Mouse (Mus musculus): ENCODE data around the gene Ackr3. TPM values are rescaled to one million over a fixed set of nuclear protein-coding genes. Genes with fewer than 3 reads are reported as not detected.

Gene Ackr3
- polyA plus RNA-seq, 1 experiment from 2014 or later, result 9.0 TPM

DNA sequence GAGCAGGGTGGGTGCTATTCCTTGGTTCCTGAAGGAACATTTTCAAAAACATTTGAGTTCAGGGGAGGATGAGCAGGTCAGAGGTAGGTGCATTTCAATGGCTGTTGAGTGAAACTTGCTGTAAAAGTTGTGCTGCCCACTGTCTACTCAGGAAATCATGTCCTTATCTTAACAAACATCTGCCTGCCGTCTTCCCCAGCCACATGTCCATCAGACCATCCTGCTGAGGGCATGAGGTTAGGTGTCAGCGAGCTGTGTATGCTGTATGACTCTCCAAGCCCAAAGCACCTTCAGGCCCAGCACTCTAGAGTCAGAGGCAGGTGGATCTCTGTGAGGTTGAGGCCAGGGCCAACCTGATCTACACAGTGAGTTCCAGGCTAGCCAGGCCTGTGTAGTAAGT is 12.1 kb downstream of the Ackr3 start:
- H3K4me2 ChIP-seq, result no peak overlapping the region
- H3K36me3 ChIP-seq, result 0 out of 2 replicates have a peak, but pooled peaks cover 5% of the 10 kb centered on the region
- no peak overlapping the region for H3K27ac ChIP-seq
- H3K27me3 ChIP-seq (replicated peaks), result 0 out of 2 replicates have a peak, but pooled peaks cover under 1% of the 10 kb centered on the region
- ATAC-seq, result no peak
- no peak overlapping the region for H3K9ac ChIP-seq
- no peaks in the 10 kb centered on the region for H3K9me3 ChIP-seq (replicated peaks)
- 11% methylated on average over 2 of the region's 2 CpGs for WGBS (ENCODE audit: insufficient replicate concordance)
- peaks cover 7% of the 10 kb centered on the region for H3K4me1 ChIP-seq
- H3K4me3 ChIP-seq, result no peak overlapping the region

DNA sequence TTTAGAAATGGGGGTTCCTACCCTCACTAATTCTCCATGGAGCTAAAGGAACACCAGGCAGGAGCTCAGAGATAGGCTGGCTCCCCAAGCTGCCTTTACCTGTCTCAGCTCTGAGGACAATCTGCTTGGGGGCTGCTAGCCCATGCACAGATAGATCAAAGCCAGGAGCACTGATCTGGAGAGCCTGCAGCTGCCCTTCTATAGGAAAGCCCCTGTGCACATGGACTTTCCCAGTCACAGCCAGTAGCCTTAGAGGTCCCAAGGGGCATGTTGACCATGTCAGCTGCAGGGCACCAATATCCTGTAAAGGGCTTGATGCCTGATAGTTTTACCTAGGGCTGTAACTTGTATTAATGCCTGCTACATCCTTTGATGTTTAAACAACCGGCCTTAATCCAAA is 12.6 kb downstream of the Ackr3 start:
- Histone ChIP-seq H3K27ac (no peak overlapping the region), H3K4me3 (no peak overlapping the region), H3K36me3 (0 out of 2 replicates have a peak, but pooled peaks cover 5% of the 10 kb centered on the region), H3K27me3 (replicated peaks) (no peaks in the 10 kb centered on the region), H3K4me1 (peaks cover 7% of the 10 kb centered on the region), H3K9me3 (replicated peaks) (no peaks in the 10 kb centered on the region), H3K9ac (no peak overlapping the region), H3K4me2 (no peak overlapping the region)
- 45% methylated on average over 1 of the region's 1 CpGs for WGBS (ENCODE audit: insufficient replicate concordance)
- no peak for ATAC-seq

DNA sequence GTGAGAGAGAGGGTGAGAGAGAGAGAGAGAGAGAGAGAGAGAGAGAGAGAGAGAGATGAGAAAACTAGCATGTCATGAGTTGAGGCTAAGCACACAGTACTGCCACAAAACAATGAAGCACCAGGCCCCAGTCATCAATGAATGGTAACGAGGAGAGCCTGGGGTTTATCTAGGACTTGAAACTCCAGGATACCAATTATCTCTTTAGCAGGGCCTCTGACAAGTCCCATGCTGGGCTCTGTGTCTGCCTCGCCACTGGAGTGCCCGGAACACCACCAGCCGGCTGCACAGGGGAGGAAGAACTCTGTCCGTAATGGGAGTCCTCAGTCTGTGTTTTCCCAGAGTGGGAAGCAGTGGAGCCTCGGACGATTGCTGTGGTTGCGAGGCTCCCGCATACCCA is 16.5 kb downstream of the Ackr3 start:
- Histone ChIP-seq H3K4me1 (peaks cover 10% of the 10 kb centered on the region), H3K4me3 (no peak overlapping the region), H3K27ac (peak overlapping the region; percentile 17; the same call in 1 of the 2 replicates), H3K4me2 (no peak overlapping the region), H3K27me3 (replicated peaks) (no peaks in the 10 kb centered on the region), H3K9me3 (replicated peaks) (no peaks in the 10 kb centered on the region), H3K36me3 (no peaks in the 10 kb centered on the region), H3K9ac (no peak overlapping the region)
- no peak for ATAC-seq
- WGBS (ENCODE audit: insufficient replicate concordance), result 39% methylated on average over 9 of the region's 9 CpGs

DNA sequence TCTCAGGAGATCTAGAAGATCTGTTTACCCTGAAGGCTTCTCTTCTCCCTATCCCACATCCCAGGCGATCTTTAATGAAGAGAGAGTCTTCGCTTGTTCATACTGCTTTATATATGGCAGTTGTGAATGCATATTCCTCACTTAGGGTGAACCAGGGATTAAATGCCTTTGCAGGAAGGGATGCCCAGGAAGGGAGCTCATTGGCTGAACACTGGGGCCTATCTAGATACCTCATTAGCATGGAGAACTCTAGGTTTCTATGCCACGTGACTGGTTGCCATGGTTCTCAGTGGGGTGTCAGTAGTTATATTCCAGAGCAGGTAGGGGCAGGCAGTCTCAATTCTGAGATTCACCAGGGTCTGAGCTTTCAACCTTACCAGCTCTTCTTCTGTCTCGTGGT is 17.1 kb downstream of the Ackr3 start:
- H3K9ac ChIP-seq, result no peak overlapping the region
- H3K4me1 ChIP-seq, result peaks cover 12% of the 10 kb centered on the region
- H3K4me2 ChIP-seq, result no peak overlapping the region
- no peak overlapping the region for H3K27ac ChIP-seq
- WGBS (ENCODE audit: insufficient replicate concordance), result 77% methylated on average over 4 of the region's 4 CpGs
- no peak overlapping the region for H3K4me3 ChIP-seq
- ATAC-seq, result no peak
- no peaks in the 10 kb centered on the region for H3K9me3 ChIP-seq (replicated peaks)
- no peaks in the 10 kb centered on the region for H3K27me3 ChIP-seq (replicated peaks)
- H3K36me3 ChIP-seq, result no peaks in the 10 kb centered on the region

DNA sequence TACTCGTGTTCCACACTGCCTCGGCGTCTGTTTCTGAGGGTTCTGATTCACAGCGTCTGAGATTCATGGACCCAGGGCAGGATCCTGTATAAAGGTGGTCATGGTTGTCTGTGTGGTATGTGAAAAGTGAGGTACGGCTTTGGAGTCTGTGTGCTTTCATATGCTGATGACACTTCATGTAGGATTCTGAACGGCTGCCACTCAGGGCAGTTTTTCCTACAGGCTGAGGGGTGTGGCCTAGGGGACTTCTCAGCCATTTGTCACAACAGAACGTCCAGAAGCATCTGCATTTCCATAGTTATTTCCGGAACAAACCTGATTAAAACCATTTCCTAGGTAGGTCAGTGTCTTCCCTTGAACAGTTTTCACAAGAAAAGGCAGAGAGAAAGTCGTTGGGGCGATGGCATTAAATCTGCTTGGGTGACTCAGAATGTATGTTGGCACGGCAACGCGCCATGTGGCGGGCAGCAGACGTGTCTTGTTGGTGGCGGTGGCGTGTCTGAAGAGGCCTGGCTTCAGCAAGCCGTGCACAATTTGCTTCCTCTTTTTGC is 18.1 kb downstream of the Ackr3 start:
- 60% methylated on average over 18 of the region's 18 CpGs for WGBS (ENCODE audit: insufficient replicate concordance)
- no peaks in the 10 kb centered on the region for H3K36me3 ChIP-seq
- H3K27me3 ChIP-seq (replicated peaks), result no peaks in the 10 kb centered on the region
- no peak overlapping the region for H3K27ac ChIP-seq
- H3K4me1 ChIP-seq, result peaks cover 7% of the 10 kb centered on the region; the same call in 1 of the 2 replicates
- H3K9ac ChIP-seq, result no peak overlapping the region
- H3K9me3 ChIP-seq (replicated peaks), result no peaks in the 10 kb centered on the region
- ATAC-seq, result no peak
- no peak overlapping the region for H3K4me2 ChIP-seq
- H3K4me3 ChIP-seq, result no peak overlapping the region

DNA sequence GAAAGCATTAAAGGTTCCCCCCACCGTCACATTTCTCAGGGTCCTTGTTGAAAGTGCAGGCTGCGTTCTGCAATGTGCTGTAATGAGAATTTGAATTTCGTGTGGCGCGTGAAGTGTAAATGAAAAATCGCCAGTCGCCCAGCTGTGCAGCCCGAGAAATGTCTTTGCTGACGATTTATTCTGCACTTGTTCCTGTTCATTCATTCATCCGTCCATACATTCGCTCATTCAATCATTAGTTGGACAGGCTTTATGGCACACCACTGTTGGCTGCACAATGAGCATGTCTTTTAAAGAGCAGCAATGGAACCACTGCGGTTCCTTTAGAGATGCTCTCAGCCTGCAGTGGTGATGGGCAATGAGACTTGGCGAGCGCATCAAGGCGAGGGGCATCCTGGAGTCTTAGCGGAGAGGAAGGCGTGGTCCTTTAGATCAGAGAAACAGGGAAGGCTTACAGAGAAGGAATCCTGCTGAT is 18.7 kb downstream of the Ackr3 start:
- Histone ChIP-seq H3K4me1 (peaks cover 7% of the 10 kb centered on the region; the same call in 1 of the 2 replicates), H3K4me2 (no peak overlapping the region), H3K9me3 (replicated peaks) (no peaks in the 10 kb centered on the region), H3K27me3 (replicated peaks) (no peaks in the 10 kb centered on the region), H3K9ac (no peak overlapping the region), H3K27ac (no peak overlapping the region), H3K36me3 (no peaks in the 10 kb centered on the region), H3K4me3 (no peak overlapping the region)
- WGBS (ENCODE audit: insufficient replicate concordance), result 75% methylated on average over 17 of the region's 17 CpGs
- ATAC-seq, result no peak

DNA sequence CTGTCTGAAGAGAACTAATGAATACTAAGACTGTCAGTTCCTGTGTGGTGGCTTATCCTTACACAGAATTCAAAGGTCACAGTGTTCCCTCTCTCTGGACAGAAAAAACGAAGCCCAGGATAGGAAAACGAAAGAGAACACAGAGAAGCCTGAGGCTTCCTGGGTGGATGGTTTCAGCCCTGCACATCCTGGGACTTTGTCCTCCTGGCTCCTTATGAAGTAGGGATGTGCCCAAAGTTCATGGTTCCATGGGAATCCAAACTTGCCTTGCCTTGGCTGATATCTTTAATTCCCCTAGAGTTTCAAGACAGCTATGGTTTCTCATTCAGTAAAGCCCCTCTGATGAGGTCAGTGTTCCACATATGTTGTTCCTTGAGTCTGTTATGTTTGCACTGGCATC is 19.2 kb downstream of the Ackr3 start:
- Histone ChIP-seq H3K9ac (no peak overlapping the region), H3K27ac (no peak overlapping the region), H3K4me1 (peaks cover 11% of the 10 kb centered on the region; the same call in 1 of the 2 replicates), H3K4me2 (no peak overlapping the region), H3K9me3 (replicated peaks) (no peaks in the 10 kb centered on the region), H3K27me3 (replicated peaks) (no peaks in the 10 kb centered on the region), H3K36me3 (no peaks in the 10 kb centered on the region), H3K4me3 (no peak overlapping the region)
- WGBS (ENCODE audit: insufficient replicate concordance), result 59% methylated on average over 2 of the region's 2 CpGs
- no peak for ATAC-seq

DNA sequence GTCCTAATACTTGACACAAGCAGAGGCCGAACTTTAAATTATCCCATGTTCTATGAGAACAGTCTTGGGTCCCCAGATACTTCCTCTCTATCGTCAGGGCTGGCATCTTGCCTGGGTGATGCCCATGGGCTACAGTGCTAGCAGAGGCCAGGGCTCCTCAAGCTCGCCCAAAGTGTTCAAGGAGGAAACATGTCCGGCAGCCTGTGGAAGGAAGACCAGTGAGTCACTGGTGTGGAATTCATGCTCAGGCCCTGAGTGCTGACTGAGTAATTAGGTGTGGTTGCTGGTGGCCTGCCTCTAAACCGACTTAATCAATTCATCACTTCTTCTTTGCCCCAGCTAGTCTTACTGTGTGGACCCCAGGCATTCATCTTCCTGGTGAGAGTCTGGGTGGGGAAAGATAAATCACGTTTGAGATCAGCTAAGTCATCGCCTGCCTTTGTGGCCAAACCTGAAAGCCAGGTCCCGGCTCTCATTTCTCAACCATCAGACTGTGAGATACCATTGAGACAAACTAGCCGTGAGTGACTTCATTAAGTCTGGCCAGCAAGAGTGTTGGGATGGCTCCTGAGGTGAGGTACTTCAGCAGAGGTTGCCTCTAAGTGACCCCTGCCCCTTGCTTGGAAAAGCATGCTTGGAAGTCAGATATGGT is 21.9 kb downstream of the Ackr3 start:
- ATAC-seq, result no peak
- Histone ChIP-seq H3K4me2 (no peak overlapping the region), H3K36me3 (no peaks in the 10 kb centered on the region), H3K27ac (no peak overlapping the region), H3K4me3 (no peak overlapping the region), H3K9me3 (replicated peaks) (no peaks in the 10 kb centered on the region), H3K27me3 (replicated peaks) (0 out of 2 replicates have a peak, but pooled peaks cover 3% of the 10 kb centered on the region), H3K9ac (no peak overlapping the region), H3K4me1 (peaks cover 16% of the 10 kb centered on the region; the same call in 1 of the 2 replicates)
- WGBS (ENCODE audit: insufficient replicate concordance), result 33% methylated on average over 9 of the region's 9 CpGs

DNA sequence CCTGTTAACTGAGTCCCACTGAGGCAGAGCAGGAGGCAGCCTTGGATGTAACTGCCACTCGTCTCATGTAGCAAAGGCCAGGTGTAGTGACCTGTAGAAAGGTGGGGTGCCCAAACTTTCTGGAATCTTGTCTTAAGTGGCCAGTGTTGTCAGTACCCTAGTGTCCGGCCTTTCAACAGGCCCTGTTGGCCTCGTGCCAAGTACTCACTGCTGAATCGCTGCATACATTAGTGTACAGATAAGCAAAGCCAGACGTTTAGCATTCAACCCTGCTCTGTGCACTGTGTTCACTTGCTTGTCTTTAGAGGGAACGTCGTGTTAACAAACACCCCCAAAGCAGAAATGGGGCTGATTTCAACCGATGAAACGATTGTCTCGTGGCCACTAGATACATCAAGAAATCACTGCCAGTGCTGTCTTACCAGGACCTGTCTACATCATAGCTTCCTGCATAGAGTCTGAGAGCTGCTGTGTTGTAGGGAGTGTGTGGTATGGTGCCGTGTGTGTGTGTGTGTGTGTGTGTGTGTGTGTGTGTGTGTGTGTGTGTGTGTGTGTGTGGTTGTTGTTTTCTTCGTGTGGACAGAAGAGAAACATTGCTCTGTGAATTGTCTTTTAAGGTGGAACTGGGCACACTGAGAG is 24.0 kb downstream of the Ackr3 start:
- no peaks in the 10 kb centered on the region for H3K36me3 ChIP-seq
- no peaks in the 10 kb centered on the region for H3K9me3 ChIP-seq (replicated peaks)
- no peak for ATAC-seq
- no peak overlapping the region for H3K9ac ChIP-seq
- peaks cover 16% of the 10 kb centered on the region; the same call in 1 of the 2 replicates for H3K4me1 ChIP-seq
- H3K4me3 ChIP-seq, result no peak overlapping the region
- H3K4me2 ChIP-seq, result no peak overlapping the region
- no peak overlapping the region for H3K27ac ChIP-seq
- peaks cover 4% of the 10 kb centered on the region; the same call in 1 of the 2 replicates for H3K27me3 ChIP-seq (replicated peaks)
- 54% methylated on average over 12 of the region's 12 CpGs for WGBS (ENCODE audit: insufficient replicate concordance)

DNA sequence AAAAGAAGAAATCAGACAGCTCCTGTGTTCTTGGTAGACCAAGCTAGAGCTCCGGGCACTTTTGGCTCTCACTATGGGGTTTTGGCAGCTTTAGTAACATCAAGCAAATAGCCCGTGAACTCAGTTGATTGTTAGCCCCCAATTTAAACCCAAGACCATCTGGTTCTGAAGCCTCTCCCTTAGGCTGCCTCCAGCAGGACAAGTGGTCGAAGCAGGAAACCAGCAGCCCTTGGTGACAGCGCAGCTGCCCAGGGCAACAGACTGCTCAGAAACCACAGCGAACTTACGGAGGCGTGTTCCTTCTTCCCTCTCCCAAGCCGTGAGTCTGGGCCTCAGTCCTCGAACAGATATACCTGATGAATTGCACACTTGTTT is 24.5 kb downstream of the Ackr3 start:
- Histone ChIP-seq H3K27ac (no peak overlapping the region), H3K4me1 (peaks cover 16% of the 10 kb centered on the region; the same call in 1 of the 2 replicates), H3K9ac (no peak overlapping the region), H3K4me3 (no peak overlapping the region), H3K27me3 (replicated peaks) (peaks cover 4% of the 10 kb centered on the region; the same call in 1 of the 2 replicates), H3K36me3 (no peaks in the 10 kb centered on the region), H3K9me3 (replicated peaks) (no peaks in the 10 kb centered on the region), H3K4me2 (no peak overlapping the region)
- no peak for ATAC-seq
- 16% methylated on average over 9 of the region's 9 CpGs for WGBS (ENCODE audit: insufficient replicate concordance)

DNA sequence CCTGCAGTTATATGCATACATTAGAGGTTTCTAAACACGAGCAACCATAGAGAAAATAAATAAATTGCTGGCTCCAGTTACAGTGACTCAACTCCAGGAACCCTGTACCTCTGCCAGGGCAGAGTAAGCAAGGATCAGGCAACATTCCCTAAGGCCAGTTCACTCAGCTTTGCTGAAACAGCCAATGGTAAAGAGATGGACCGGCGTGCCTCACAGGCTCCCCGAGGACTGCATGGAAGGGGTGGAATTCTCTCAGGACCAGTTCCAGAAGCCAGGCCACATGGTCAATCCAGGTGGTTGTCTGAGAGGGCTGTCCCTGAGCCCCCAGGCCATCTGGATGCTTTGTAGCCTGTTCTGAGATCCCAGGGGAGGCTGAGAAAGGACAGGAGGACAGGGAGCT is 26.8 kb downstream of the Ackr3 start:
- no peak for ATAC-seq
- H3K4me1 ChIP-seq, result peaks cover 10% of the 10 kb centered on the region; the same call in 1 of the 2 replicates
- no peak overlapping the region for H3K27ac ChIP-seq
- WGBS (ENCODE audit: insufficient replicate concordance), result 74% methylated on average over 4 of the region's 4 CpGs
- no peaks in the 10 kb centered on the region for H3K9me3 ChIP-seq (replicated peaks)
- no peak overlapping the region for H3K4me2 ChIP-seq
- peaks cover 14% of the 10 kb centered on the region; the same call in 1 of the 2 replicates for H3K27me3 ChIP-seq (replicated peaks)
- H3K9ac ChIP-seq, result no peak overlapping the region
- H3K36me3 ChIP-seq, result no peaks in the 10 kb centered on the region
- H3K4me3 ChIP-seq, result no peak overlapping the region
